Comparison of ENCODE assay signal across 21 mouse cellular contexts in genomic region chr15:62218346-62219080, GRCm38 (mm10).
DNase-seq lines count a peak whose midpoint lies in the region; ATAC-seq lines count a peak whose summit lies in the region.
"Had no signal": no experiment of that assay in that cellular context is flagged by ENCODE, and none has a peak within 500 bp of the region (broad histone marks: within the 10 kb centered on the region; RNA-seq: fewer than 3 reads in every experiment).

No protein-coding gene starts in this region.

- H3K27me3 ChIP-seq in heart, embryonic 11.5 days (ENCODE audit: control insufficient read depth, insufficient read depth, low read length) = no peaks in the 10 kb centered on the region
- no peaks in the 10 kb centered on the region for H3K27me3 ChIP-seq in neural tube, embryonic 15.5 days (replicated peaks)
- H3K27me3 ChIP-seq: embryonic facial prominence, embryonic 12.5 days; forebrain, embryonic 13.5 days; limb, embryonic 15.5 days had no signal

- no peak overlapping the region for H3K9ac ChIP-seq in heart, embryonic 11.5 days (ENCODE audit: low read depth, low read length)
- H3K9ac ChIP-seq in neural tube, embryonic 15.5 days (replicated peaks) = no peak overlapping the region
- H3K9ac ChIP-seq: embryonic facial prominence, embryonic 12.5 days; forebrain, embryonic 13.5 days; limb, embryonic 15.5 days had no signal

- peak; percentile 37 to 56 for DNase-seq in heart, adult 18-20 months
- peak; percentile 30 for DNase-seq in neural tube, embryonic 10.5 days (ENCODE audit: extremely low spot score, low spot score)
- DNase-seq in adrenal gland, postnatal 25 days = peak; percentile 26
- DNase-seq in mesoderm, embryonic 11.5 days (ENCODE audit: low read depth, low spot score) = peak; percentile 12
- no peak for DNase-seq in right cerebral cortex, postnatal 14 days
- DNase-seq in MN1 (ENCODE audit: low spot score) = no peak
- DNase-seq: cerebellum, adult 8-10 months; gastrocnemius, postnatal 10 days; kidney, adult 2 months; kidney, postnatal 10 days; midbrain, embryonic 14.5 days; retina, postnatal 1 day; right cerebral cortex, postnatal 4 days had no signal

- no peak overlapping the region for H3K4me2 ChIP-seq in heart, embryonic 11.5 days
- H3K4me2 ChIP-seq in neural tube, embryonic 15.5 days = no peak overlapping the region
- H3K4me2 ChIP-seq: embryonic facial prominence, embryonic 12.5 days; forebrain, embryonic 13.5 days; limb, embryonic 15.5 days had no signal

- ATAC-seq in heart, embryonic 11.5 days (replicated peaks; ENCODE audit: insufficient number of reproducible peaks, low FRiP score, low TSS enrichment) = no peak
- ATAC-seq in neural tube, embryonic 15.5 days (ENCODE audit: low FRiP score) = no peak
- ATAC-seq: forebrain, embryonic 13.5 days; hindbrain, postnatal 0 days had no signal

- H3K4me3 ChIP-seq in heart, embryonic 11.5 days (ENCODE audit: low read depth, low read length) = no peak overlapping the region
- no peak overlapping the region for H3K4me3 ChIP-seq in neural tube, embryonic 15.5 days (replicated peaks)
- H3K4me3 ChIP-seq: embryonic facial prominence, embryonic 12.5 days; erythroblast, embryonic 14.5 days; forebrain, embryonic 13.5 days; heart, adult 2 months; limb, embryonic 15.5 days had no signal

- WGBS in heart, embryonic 11.5 days (ENCODE audit: insufficient replicate concordance) = 86% methylated on average over 21 of the region's 21 CpGs
- 93% methylated on average over 21 of the region's 21 CpGs for WGBS in neural tube, embryonic 15.5 days

- H3K9me3 ChIP-seq in heart, embryonic 11.5 days (replicated peaks; ENCODE audit: control insufficient read depth, low read length) = no peaks in the 10 kb centered on the region
- H3K9me3 ChIP-seq in neural tube, embryonic 15.5 days (replicated peaks) = no peaks in the 10 kb centered on the region
- H3K9me3 ChIP-seq: embryonic facial prominence, embryonic 12.5 days; forebrain, embryonic 13.5 days; limb, embryonic 15.5 days had no signal

- no peaks in the 10 kb centered on the region for H3K36me3 ChIP-seq in heart, embryonic 11.5 days (ENCODE audit: control insufficient read depth, insufficient read depth, low read length)
- H3K36me3 ChIP-seq in neural tube, embryonic 15.5 days = no peaks in the 10 kb centered on the region
- H3K36me3 ChIP-seq: embryonic facial prominence, embryonic 12.5 days; limb, embryonic 15.5 days had no signal

- H3K27ac ChIP-seq in heart, embryonic 11.5 days (ENCODE audit: low read depth, low read length) = no peak overlapping the region
- no peak overlapping the region for H3K27ac ChIP-seq in neural tube, embryonic 15.5 days (replicated peaks)
- H3K27ac ChIP-seq: embryonic facial prominence, embryonic 12.5 days; forebrain, embryonic 13.5 days; heart, adult 2 months; hindbrain, postnatal 0 days; limb, embryonic 15.5 days had no signal

- peaks cover 20% of the 10 kb centered on the region for H3K4me1 ChIP-seq in heart, embryonic 11.5 days (ENCODE audit: control insufficient read depth, insufficient read depth, low read length)
- H3K4me1 ChIP-seq in neural tube, embryonic 15.5 days = no peaks in the 10 kb centered on the region
- H3K4me1 ChIP-seq: embryonic facial prominence, embryonic 12.5 days; forebrain, embryonic 13.5 days; limb, embryonic 15.5 days had no signal

Comparison
In these comparisons a context has a peak if more than half of its experiments do, and no peak if none do; other contexts are left out.
1. DNase-seq: peak in heart, adult 18-20 months (2 of 2), neural tube, embryonic 10.5 days (single experiment), adrenal gland, postnatal 25 days (single experiment) and mesoderm, embryonic 11.5 days (single experiment); none in right cerebral cortex, postnatal 14 days (single experiment) and MN1 (single experiment).